Mouse (Mus musculus) midbrain, embryonic 13.5 days (tissue): ENCODE data around the gene Tgfbrap1. TPM values are rescaled to one million over a fixed set of nuclear protein-coding genes. Genes with fewer than 3 reads are reported as not detected.
"Not testable (repeated sequence)": the region's sequence is repeated elsewhere in the genome, so short reads cannot be mapped to it uniquely, and the experiment has no call there.

Experiments
- ATAC-seq: fragments of 200-750 bp; cut with Nextera tagmentation; 2 replicates; pipeline ENCODE4 v1.8.0; 2017; ENCODE audit warnings: mild to moderate bottlenecking, moderate TSS enrichment, moderate library complexity
- H3K27ac ChIP-seq: fragments of 300-500 bp; sonication (generic); 2 replicates; pipeline ENCODE4 v1.5.1; 2015; ENCODE audit warnings: inconsistent platforms, mild to moderate bottlenecking, moderate library complexity
- H3K27me3 ChIP-seq: fragments of 300-500 bp; sonication (generic); 2 replicates; pipeline ENCODE4 v1.6.1; 2015; ENCODE audit warnings: mild to moderate bottlenecking, inconsistent platforms
- H3K36me3 ChIP-seq: fragments of 300-500 bp; sonication (generic); 2 replicates; pipeline ENCODE4 v1.6.1; 2015; ENCODE audit warnings: mild to moderate bottlenecking, inconsistent platforms
- H3K4me1 ChIP-seq: fragments of 300-500 bp; sonication (generic); replicated peaks from 2 replicates; pipeline ENCODE4 v1.6.1; 2015; ENCODE audit warnings: inconsistent platforms
- H3K4me2 ChIP-seq: fragments of 300-500 bp; sonication (generic); replicated peaks from 2 replicates; pipeline ENCODE4 v1.6.1; 2015; ENCODE audit warnings: moderate library complexity, mild to moderate bottlenecking, inconsistent platforms
- H3K4me3 ChIP-seq: fragments of 300-500 bp; sonication (generic); replicated peaks from 2 replicates; pipeline ENCODE4 v1.5.1; 2015; ENCODE audit warnings: mild to moderate bottlenecking, inconsistent platforms
- H3K9ac ChIP-seq: fragments of 300-500 bp; sonication (generic); replicated peaks from 2 replicates; pipeline ENCODE4 v1.6.1; 2015; ENCODE audit warnings: mild to moderate bottlenecking, inconsistent platforms
- H3K9me3 ChIP-seq: fragments of 300-500 bp; sonication (generic); 2 replicates; pipeline ENCODE4 v1.6.1; 2016; ENCODE audit warnings: mild to moderate bottlenecking, inconsistent platforms
- WGBS: fragments of 180-500 bp; shearing (Covaris S2); methylation state at CpG from one replicate; pipeline ENCODE4 v1.1.7; 2015; 5-methylcytosine and 5-hydroxymethylcytosine counted together
- polyA plus RNA-seq: library from polyadenylated mRNA; unstranded; fragments of >200 nt; fragmentation: Nextera tagmentation; extraction: Ambion mirVana; gene quantifications from 2 replicates; pipeline ENCODE4 v1.2.1, GENCODE M21; 2015

The Tgfbrap1 gene
- polyA plus RNA-seq, 1 experiment from 2014 or later, result 16.7 TPM

DNA sequence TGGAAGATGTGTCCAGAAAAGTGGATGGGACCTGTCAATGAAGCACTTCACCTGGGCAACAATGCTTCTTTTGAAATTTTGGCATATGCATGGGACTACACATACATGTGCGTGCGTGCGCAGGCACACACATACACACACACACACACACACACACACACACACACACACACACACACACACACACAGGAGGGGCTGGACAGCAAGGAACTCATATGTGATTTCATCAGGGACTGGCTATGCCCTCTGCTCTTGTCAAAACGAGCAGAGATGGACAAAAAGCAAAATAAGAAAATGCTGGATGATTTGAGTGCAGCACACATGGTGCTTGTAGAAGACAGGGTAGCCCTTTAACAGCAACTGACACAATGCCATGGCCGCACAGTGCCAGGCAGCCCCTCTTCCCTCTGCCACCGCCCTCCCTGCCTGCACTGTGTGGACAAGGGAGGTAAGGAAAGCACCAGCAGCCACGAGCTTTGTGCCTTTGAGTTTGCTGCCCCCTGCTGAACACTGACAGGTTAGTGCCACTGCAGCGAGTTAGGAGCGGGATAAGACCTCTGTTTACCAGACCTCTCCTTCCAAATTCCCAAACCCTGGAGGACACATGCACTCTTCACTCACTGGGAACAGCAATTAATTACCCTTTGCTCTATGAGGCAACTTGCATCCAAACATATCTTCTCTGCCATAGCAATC is 32.7 kb downstream of the Tgfbrap1 start:
- Histone ChIP-seq H3K27me3 (no peaks in the 10 kb centered on the region), H3K9ac (no peak overlapping the region), H3K4me3 (no peak overlapping the region), H3K36me3 (peaks cover 60% of the 10 kb centered on the region), H3K27ac (no peak overlapping the region), H3K4me2 (no peak overlapping the region), H3K4me1 (no peaks in the 10 kb centered on the region; the same call in 1 of the 2 replicates), H3K9me3 (no peaks in the 10 kb centered on the region)
- 48% methylated on average over 9 of the region's 9 CpGs for WGBS
- ATAC-seq, result peak; percentile 98

DNA sequence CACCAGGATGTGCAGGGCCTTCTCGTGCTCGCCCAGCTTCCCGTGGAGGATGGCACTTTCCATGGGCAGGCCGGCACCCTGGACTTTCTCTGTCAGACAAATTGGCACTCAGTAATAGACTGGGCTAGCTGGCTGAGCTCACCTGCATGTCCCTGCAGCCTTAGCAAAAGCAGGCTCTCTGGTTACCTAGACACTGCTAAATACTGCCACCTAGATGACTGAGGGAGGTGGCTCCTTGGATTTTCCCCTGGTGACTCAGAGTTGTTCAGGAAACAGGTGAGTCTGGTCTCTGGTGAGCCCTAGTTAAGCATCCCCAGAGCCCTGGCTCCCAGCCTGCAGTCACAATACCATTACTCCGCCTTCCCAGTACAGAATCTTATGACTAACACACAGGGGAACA is 46.5 kb downstream of the Tgfbrap1 start:
- no peak for ATAC-seq
- Histone ChIP-seq H3K27ac (no peak overlapping the region), H3K27me3 (no peaks in the 10 kb centered on the region), H3K36me3 (peaks cover 79% of the 10 kb centered on the region), H3K4me2 (no peak overlapping the region), H3K9ac (no peak overlapping the region), H3K4me3 (no peak overlapping the region), H3K9me3 (no peaks in the 10 kb centered on the region), H3K4me1 (peaks cover 6% of the 10 kb centered on the region)
- WGBS, result 95% methylated on average over 5 of the region's 5 CpGs

DNA sequence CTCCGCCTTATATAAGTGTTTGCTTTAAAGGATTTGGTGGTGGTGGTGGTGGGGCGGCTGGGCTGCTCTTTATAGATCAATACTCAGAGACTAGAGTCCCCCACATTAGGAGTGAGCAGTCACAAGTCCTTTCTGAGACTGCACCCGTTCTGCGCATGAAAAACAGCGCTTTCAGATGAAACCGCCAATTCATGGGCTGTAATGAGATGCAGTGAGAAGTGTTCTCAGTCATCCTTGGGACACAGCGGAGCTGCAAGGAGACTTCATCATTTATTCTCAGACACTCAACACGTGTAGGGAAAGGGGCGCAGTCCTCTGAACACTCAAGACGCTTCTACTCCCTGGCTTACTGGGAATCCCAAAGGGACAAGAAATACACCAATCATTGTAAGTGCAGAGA is 50.6 kb downstream of the Tgfbrap1 start:
- ATAC-seq, result peak; percentile 22; the same call in 1 of the 2 replicates

DNA sequence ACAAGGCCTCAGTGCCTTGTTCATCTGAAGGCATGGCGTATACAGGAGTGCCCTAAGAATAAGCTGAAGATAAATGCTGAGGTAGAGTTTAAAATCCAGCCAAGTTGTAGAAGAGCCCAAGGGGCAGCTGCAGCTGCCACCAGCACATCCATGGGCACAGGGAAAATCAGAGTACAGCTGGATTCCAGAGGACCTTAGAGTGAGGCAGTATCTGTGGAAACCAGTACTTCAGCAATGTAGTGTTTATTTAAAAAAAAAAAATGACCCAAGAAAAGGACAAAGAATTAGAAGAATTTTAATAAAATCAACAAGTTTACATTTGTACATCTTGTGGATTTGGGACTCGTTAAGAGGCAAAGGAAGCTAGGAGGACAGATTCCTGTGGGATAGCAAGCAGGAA is 51.4 kb downstream of the Tgfbrap1 start:
- Histone ChIP-seq H3K36me3 (peaks cover 41% of the 10 kb centered on the region), H3K27ac (no peak overlapping the region), H3K27me3 (no peaks in the 10 kb centered on the region), H3K4me2 (no peak overlapping the region), H3K9me3 (no peaks in the 10 kb centered on the region), H3K9ac (no peak overlapping the region), H3K4me3 (no peak overlapping the region), H3K4me1 (peaks cover 18% of the 10 kb centered on the region)
- ATAC-seq, result no peak
- 84% methylated on average over 2 of the region's 2 CpGs for WGBS

More for the DNA sequence above, 50.6 kb downstream of the Tgfbrap1 start:
- Histone ChIP-seq H3K36me3 (peaks cover 45% of the 10 kb centered on the region), H3K27me3 (no peaks in the 10 kb centered on the region), H3K27ac (no peak overlapping the region), H3K9me3 (no peaks in the 10 kb centered on the region), H3K9ac (no peak overlapping the region), H3K4me2 (no peak overlapping the region), H3K4me1 (peaks cover 13% of the 10 kb centered on the region), H3K4me3 (no peak overlapping the region)
- WGBS, result 72% methylated on average over 10 of the region's 10 CpGs

DNA sequence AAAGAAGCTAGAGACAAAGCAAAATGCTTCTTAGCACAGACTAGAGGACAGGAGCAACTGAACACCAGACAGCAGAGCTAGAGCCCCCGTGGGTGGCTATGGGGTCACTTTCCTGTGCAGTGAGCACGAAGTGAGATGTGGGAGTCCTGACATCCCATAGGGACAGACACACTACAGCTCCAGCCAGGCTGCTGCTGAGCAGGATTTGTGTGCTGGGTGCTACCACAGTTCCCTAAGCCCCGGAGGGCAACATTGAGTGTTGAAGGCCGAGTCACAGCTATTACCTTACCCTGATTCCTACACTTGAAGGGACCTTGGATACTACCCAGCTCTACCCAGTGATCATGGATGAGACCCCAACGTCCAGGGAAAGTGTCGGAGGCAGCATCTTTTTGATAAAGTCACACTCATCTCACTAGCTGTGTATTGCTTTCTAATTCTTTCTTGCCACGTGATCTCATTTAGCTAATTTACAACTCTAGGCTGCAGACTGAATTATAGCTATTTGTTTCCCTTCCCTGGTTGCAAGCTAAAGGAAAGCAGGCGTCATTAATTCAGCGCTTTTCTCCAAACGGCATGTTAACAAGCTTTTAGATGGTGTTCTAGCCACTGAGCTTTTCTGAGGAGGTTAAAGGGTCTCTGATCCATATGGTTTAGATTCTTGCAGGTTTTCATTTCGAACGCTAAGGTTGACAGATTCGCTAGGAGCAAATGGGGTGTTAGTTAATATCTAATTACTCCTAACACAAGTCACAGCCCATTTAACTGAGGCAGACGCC is 53.0 kb downstream of the Tgfbrap1 start:
- Histone ChIP-seq H3K27me3 (no peaks in the 10 kb centered on the region), H3K9me3 (no peaks in the 10 kb centered on the region), H3K27ac (0 out of 2 replicates have a peak overlapping the region, but pooled peaks have one; percentile 19), H3K9ac (no peak overlapping the region), H3K4me1 (peaks cover 30% of the 10 kb centered on the region), H3K4me2 (no peak overlapping the region), H3K4me3 (no peak overlapping the region), H3K36me3 (peaks cover 26% of the 10 kb centered on the region)
- ATAC-seq, result no peak
- WGBS, result 77% methylated on average over 14 of the region's 14 CpGs

DNA sequence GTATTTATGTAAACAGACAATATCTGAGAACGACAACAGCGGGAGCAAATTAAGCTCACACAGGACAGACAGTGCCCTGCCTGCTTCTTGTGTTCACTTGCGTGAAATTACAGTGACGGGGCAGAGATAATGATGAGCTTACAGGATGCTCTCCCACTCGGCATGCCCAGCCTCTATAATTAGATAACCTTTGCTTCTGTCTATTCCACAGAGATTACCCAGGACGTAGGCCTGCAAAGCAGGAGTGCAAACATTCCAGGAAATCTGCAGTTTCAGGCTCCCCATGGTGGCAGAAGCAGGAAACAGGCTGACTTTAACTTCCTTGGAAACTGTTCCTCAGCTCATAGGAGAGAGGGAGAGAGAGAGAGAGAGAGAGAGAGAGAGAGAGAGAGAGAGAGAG is 56.2 kb downstream of the Tgfbrap1 start:
- H3K9ac ChIP-seq, result no peak overlapping the region
- no peak overlapping the region for H3K4me2 ChIP-seq
- H3K4me1 ChIP-seq, result peaks cover 24% of the 10 kb centered on the region
- 47% methylated on average over 6 of the region's 6 CpGs for WGBS
- H3K4me3 ChIP-seq, result no peak overlapping the region
- no peaks in the 10 kb centered on the region for H3K9me3 ChIP-seq
- no peaks in the 10 kb centered on the region for H3K27me3 ChIP-seq
- H3K36me3 ChIP-seq, result no peaks in the 10 kb centered on the region
- H3K27ac ChIP-seq, result peak overlapping the region; percentile 41
- peak; percentile 73 for ATAC-seq

DNA sequence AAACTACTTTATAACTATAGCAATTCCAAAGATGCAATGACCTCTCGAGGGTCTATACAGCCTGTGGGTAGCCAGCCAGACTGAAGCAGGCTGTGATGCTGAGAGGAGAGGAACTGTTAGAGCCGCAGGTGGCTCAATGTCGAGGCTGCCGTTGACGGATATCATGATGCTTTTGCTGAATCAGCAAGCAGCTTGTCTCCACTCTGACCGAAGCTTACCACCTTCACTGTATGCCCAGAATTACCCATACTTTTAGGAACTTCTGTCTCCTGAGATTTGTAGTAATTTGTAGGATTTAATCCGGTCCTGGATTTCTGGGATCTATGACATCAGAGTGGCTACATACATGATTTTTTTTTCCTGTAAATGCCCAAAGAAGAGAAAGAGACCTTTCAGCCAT is 62.4 kb downstream of the Tgfbrap1 start:
- Histone ChIP-seq H3K4me2 (no peak overlapping the region), H3K9me3 (no peaks in the 10 kb centered on the region), H3K9ac (no peak overlapping the region), H3K4me1 (peaks cover 3% of the 10 kb centered on the region; the same call in 1 of the 2 replicates), H3K4me3 (no peak overlapping the region), H3K27me3 (no peaks in the 10 kb centered on the region), H3K27ac (no peak overlapping the region), H3K36me3 (peaks cover 9% of the 10 kb centered on the region)
- 87% methylated on average over 7 of the region's 7 CpGs for WGBS
- no peak for ATAC-seq

DNA sequence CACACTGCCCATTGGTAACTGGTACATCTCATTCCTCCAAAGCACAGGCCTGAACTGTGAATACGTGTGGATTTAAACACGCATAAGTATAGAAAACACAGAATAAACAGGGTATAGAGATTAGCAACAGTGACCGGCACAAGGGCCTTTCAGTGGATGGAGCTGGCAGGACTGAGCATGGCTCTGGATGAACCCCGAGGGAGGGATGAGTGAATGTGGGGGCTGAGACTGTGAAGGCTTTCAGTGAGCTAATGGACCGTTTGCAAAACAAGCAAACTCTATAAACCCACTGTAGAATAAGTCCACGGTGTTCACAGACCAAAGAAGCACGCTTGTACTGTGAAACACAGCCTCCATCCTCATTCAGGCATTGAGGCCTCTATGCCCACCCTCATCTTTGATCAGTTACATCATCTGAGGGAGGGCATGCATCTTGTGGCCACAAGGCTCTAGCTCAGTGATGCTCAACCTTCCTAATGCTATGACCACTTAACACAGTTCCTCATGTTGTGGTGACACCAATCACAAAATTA is 83.2 kb downstream of the Tgfbrap1 start:
- not testable (repeated sequence) for H3K9me3 ChIP-seq, H3K4me3 ChIP-seq, H3K36me3 ChIP-seq, H3K27ac ChIP-seq, ATAC-seq, H3K27me3 ChIP-seq, H3K4me2 ChIP-seq, H3K4me1 ChIP-seq, H3K9ac ChIP-seq
- WGBS, result 91% methylated on average over 7 of the region's 7 CpGs

DNA sequence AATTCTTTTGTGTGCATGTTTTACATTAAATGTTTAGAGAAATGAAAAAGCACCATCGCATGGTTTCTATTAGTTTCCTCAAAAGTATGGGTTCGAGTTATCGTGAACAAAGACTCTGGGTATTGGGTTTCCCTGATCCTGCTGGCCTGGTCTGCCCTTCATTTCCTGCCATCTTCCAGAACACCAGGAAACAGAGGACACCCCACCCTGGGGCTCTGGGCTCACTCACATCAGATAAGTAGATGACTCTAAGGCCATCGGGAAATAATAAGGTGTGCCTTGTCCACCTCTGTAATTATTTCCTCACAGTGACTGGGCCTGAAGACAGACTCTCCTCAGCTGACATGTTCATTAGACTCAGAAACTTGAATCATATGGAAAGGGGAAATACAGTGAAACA is 88.0 kb downstream of the Tgfbrap1 start:
- Histone ChIP-seq H3K36me3 (0 out of 2 replicates have a peak, but pooled peaks cover 3% of the 10 kb centered on the region), H3K9me3 (no peaks in the 10 kb centered on the region), H3K27ac (no peak overlapping the region), H3K27me3 (peaks cover 9% of the 10 kb centered on the region; the same call in 1 of the 2 replicates), H3K4me1 (peaks cover 15% of the 10 kb centered on the region), H3K4me2 (no peak overlapping the region), H3K9ac (no peak overlapping the region), H3K4me3 (no peak overlapping the region)
- 88% methylated on average over 4 of the region's 4 CpGs for WGBS
- ATAC-seq, result no peak

DNA sequence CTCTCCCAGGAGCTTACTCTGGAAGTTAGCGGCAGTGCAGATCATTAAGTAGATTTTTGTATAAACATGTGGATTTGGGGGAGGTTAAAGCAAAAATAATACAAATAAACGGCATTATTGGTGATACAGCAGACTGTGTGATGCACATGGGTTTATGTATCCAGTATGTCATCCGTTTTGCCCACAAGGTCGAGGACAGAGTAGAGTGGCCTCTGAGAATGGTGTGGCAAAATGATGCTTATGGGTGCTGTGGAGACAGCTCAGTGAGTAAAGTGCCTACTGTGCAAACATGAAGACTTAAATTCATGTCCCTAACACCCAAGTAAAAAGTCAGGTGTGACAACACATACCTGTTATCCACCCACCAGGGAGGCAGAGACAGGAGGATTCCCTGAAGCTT is 91.9 kb downstream of the Tgfbrap1 start:
- 0 out of 2 replicates have a peak, but pooled peaks cover 3% of the 10 kb centered on the region for H3K36me3 ChIP-seq
- ATAC-seq, result peak; percentile 66
- WGBS, result 59% methylated on average over 4 of the region's 4 CpGs
- peaks cover 18% of the 10 kb centered on the region for H3K4me1 ChIP-seq
- peak overlapping the region; percentile 48 for H3K4me2 ChIP-seq
- H3K27me3 ChIP-seq, result peaks cover 14% of the 10 kb centered on the region; the same call in 1 of the 2 replicates
- peak overlapping the region; percentile 85 for H3K27ac ChIP-seq
- peak overlapping the region; percentile 30 for H3K4me3 ChIP-seq
- H3K9me3 ChIP-seq, result peaks cover 3% of the 10 kb centered on the region; the same call in 1 of the 2 replicates
- no peak overlapping the region for H3K9ac ChIP-seq

DNA sequence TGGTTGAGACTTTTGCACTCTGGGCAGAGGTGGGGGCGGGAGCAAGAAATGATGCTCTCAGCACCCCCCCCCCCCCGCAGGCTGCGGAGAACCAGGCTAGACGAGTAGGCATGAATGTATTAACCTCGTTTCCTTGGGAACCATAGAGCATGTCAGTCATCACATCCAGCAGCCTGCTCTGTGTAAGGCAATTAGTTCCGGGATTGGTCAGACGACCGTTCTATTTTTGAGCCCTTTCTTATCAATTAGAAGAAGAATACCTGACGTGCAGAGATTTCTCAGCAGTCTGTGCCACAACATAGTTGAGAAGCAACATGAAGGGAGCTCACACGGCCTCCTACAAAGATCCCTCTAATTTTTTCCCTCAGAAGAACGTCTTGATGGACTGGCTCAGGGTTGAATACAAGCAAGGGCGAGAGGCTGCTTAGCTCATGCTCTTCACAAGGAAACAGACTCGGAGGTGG is 92.4 kb downstream of the Tgfbrap1 start:
- peak overlapping the region; percentile 48 for H3K4me2 ChIP-seq
- H3K27me3 ChIP-seq, result peaks cover 14% of the 10 kb centered on the region; the same call in 1 of the 2 replicates
- 9% methylated on average over 13 of the region's 13 CpGs for WGBS
- peak overlapping the region; percentile 85 for H3K27ac ChIP-seq
- H3K4me3 ChIP-seq, result peak overlapping the region; percentile 30
- ATAC-seq, result peak; percentile 99
- H3K9me3 ChIP-seq, result peaks cover 3% of the 10 kb centered on the region; the same call in 1 of the 2 replicates
- H3K36me3 ChIP-seq, result 0 out of 2 replicates have a peak, but pooled peaks cover 3% of the 10 kb centered on the region
- peaks cover 18% of the 10 kb centered on the region for H3K4me1 ChIP-seq
- H3K9ac ChIP-seq, result 0 out of 2 replicates have a peak overlapping the region, but pooled peaks have one; percentile 30
